Mouse (Mus musculus): ENCODE data around the gene Supt4a. TPM values are rescaled to one million over a fixed set of nuclear protein-coding genes. Genes with fewer than 3 reads are reported as not detected.

Gene Supt4a
- polyA plus RNA-seq, 1 experiment from 2014 or later: 160 TPM

DNA sequence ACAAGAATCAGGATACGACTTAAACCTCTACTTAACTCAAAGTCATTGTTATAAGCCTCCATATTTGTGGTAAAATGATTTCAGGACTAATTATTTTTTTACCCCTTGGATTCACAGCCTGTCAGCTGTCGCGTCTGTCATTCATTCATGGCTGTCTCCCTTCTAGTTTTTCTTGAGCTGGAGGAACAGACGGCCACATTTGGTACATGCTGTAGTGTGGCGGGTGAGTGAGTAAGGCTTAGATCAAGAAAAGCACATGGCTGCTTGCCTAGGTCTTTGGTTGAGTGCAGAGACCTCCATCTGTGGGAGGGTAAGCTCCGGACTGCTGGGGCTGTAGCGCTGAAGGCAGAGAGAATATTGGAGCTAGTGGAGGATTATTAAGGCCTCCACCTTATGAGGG, 10.4 kb downstream of the Supt4a start:
- H3K9ac ChIP-seq (replicated peaks): no peak overlapping the region
- no peaks in the 10 kb centered on the region for H3K4me1 ChIP-seq
- H3K36me3 ChIP-seq: peaks cover 24% of the 10 kb centered on the region
- ATAC-seq (replicated peaks): no peak
- H3K9me3 ChIP-seq: no peaks in the 10 kb centered on the region
- no peak overlapping the region for H3K4me2 ChIP-seq (replicated peaks)
- no peak overlapping the region for H3K27ac ChIP-seq (replicated peaks)
- 0 out of 2 replicates have a peak, but pooled peaks cover 3% of the 10 kb centered on the region for H3K27me3 ChIP-seq
- H3K4me3 ChIP-seq: no peak overlapping the region
- WGBS: 85% methylated on average over 7 of the region's 7 CpGs

- Histone ChIP-seq H3K9ac (replicated peaks) (no peak overlapping the region), H3K9me3 (no peaks in the 10 kb centered on the region), H3K27me3 (0 out of 2 replicates have a peak, but pooled peaks cover 3% of the 10 kb centered on the region), H3K27ac (replicated peaks) (no peak overlapping the region), H3K4me2 (replicated peaks) (no peak overlapping the region), H3K4me3 (no peak overlapping the region), H3K4me1 (no peaks in the 10 kb centered on the region), H3K36me3 (peaks cover 19% of the 10 kb centered on the region)
- ATAC-seq (replicated peaks): no peak
- WGBS: 44% methylated on average over 19 of the region's 19 CpGs
Observed at GRCm38 (mm10) chr11:87748132-87749119, 11.1 kb downstream of the Supt4a start.

GRCm38 (mm10) chr11:87749192-87750042, 12.1 kb downstream of the Supt4a start:
- Histone ChIP-seq H3K4me1 (no peaks in the 10 kb centered on the region), H3K4me3 (no peak overlapping the region), H3K9ac (replicated peaks) (no peak overlapping the region), H3K4me2 (replicated peaks) (no peak overlapping the region), H3K9me3 (no peaks in the 10 kb centered on the region), H3K27me3 (0 out of 2 replicates have a peak, but pooled peaks cover 3% of the 10 kb centered on the region), H3K27ac (replicated peaks) (no peak overlapping the region), H3K36me3 (peaks cover 10% of the 10 kb centered on the region)
- 73% methylated on average over 18 of the region's 18 CpGs for WGBS
- ATAC-seq (replicated peaks): no peak

DNA sequence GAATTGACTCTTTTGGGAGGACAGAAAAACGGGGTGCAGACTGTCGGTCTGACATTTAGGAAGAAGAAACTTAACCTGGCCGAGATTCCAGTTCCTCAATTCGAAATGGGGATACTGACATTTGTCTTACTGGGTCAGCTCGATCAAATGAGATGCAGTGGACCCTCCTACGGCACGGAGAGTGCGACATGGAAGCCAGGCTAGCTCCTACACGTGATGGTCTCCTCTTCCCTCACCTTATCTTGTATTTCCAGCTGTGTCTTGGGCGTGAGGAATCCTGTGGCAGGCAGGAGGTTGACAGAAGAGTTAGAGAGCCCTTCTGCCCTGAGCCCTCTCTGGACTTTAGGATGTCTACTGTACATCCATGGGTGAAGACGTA, 12.7 kb downstream of the Supt4a start:
- WGBS: 81% methylated on average over 11 of the region's 11 CpGs
- no peak overlapping the region for H3K4me2 ChIP-seq (replicated peaks)

GRCm38 (mm10) chr11:87750521-87750920, 13.2 kb downstream of the Supt4a start:
- no peak overlapping the region for H3K9ac ChIP-seq (replicated peaks)
- no peak overlapping the region for H3K4me2 ChIP-seq (replicated peaks)
- no peaks in the 10 kb centered on the region for H3K4me1 ChIP-seq
- no peak overlapping the region for H3K27ac ChIP-seq (replicated peaks)
- H3K36me3 ChIP-seq: no peaks in the 10 kb centered on the region; the same call in 1 of the 2 replicates
- H3K9me3 ChIP-seq: no peaks in the 10 kb centered on the region
- 0 out of 2 replicates have a peak, but pooled peaks cover 3% of the 10 kb centered on the region for H3K27me3 ChIP-seq
- no peak for ATAC-seq (replicated peaks)
- no peak overlapping the region for H3K4me3 ChIP-seq
- WGBS: 73% methylated on average over 3 of the region's 3 CpGs

More for the DNA sequence above, 12.7 kb downstream of the Supt4a start:
- no peaks in the 10 kb centered on the region for H3K4me1 ChIP-seq
- H3K9ac ChIP-seq (replicated peaks): no peak overlapping the region
- H3K27me3 ChIP-seq: 0 out of 2 replicates have a peak, but pooled peaks cover 3% of the 10 kb centered on the region
- H3K9me3 ChIP-seq: no peaks in the 10 kb centered on the region
- no peak for ATAC-seq (replicated peaks)
- H3K36me3 ChIP-seq: peaks cover 4% of the 10 kb centered on the region
- H3K4me3 ChIP-seq: no peak overlapping the region
- no peak overlapping the region for H3K27ac ChIP-seq (replicated peaks)

DNA sequence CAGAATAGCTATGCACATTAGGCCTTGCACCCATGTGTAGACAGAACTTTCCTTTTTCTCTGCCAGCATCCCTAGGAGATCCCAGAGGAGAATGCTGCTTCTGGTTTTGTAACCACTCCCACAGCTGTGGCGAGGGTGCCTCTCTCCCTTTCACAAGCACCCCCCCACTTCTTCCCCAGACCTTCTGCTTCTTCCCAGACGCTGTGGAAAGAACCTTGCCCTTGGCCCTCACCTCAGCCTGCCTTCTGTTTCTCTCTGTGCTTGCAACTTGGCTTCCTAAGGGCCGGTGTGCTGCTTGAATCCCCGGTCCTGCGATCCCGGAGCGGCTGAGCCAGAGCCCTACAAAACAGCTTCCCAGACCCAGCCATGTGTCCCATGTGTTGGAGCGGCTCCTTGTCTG, 13.7 kb downstream of the Supt4a start:
- Histone ChIP-seq H3K9ac (replicated peaks) (no peak overlapping the region), H3K4me1 (no peaks in the 10 kb centered on the region), H3K4me3 (no peak overlapping the region), H3K27ac (replicated peaks) (no peak overlapping the region), H3K4me2 (replicated peaks) (no peak overlapping the region), H3K36me3 (no peaks in the 10 kb centered on the region), H3K27me3 (0 out of 2 replicates have a peak, but pooled peaks cover 3% of the 10 kb centered on the region), H3K9me3 (no peaks in the 10 kb centered on the region)
- 85% methylated on average over 8 of the region's 8 CpGs for WGBS
- ATAC-seq (replicated peaks): no peak

- Histone ChIP-seq H3K9me3 (no peaks in the 10 kb centered on the region), H3K36me3 (no peaks in the 10 kb centered on the region), H3K4me2 (replicated peaks) (no peak overlapping the region), H3K27me3 (0 out of 2 replicates have a peak, but pooled peaks cover 3% of the 10 kb centered on the region), H3K9ac (replicated peaks) (no peak overlapping the region), H3K27ac (replicated peaks) (no peak overlapping the region), H3K4me3 (no peak overlapping the region), H3K4me1 (no peaks in the 10 kb centered on the region)
- ATAC-seq (replicated peaks): no peak
- WGBS: 68% methylated on average over 4 of the region's 4 CpGs
Observed at GRCm38 (mm10) chr11:87751491-87751966, 14.2 kb downstream of the Supt4a start.

DNA sequence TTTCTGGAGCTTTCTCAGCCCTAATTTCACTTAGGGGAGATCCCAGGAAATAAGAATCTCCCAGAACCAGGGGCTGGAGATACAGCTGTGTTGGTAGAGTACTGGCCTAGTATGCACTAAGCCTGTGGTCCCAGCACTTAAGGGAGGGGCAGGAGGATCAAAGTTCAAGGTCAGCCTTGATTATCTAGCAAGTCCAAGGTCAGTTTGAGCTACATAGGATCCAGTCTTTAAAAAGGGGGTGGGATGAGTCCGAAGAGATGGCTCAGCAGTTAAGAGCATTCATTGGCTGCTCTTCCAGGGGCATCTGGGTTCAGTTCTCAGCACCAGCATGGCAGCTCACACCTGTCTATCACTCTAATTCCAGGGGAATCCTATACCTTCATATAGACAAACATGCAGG, 15.0 kb downstream of the Supt4a start:
- no peak overlapping the region for H3K4me2 ChIP-seq (replicated peaks)
- no peak overlapping the region for H3K27ac ChIP-seq (replicated peaks)
- H3K9me3 ChIP-seq: no peaks in the 10 kb centered on the region
- H3K27me3 ChIP-seq: 0 out of 2 replicates have a peak, but pooled peaks cover 3% of the 10 kb centered on the region
- ATAC-seq (replicated peaks): no peak
- WGBS: 84% methylated on average over 1 of the region's 1 CpGs
- H3K4me1 ChIP-seq: no peaks in the 10 kb centered on the region
- H3K9ac ChIP-seq (replicated peaks): no peak overlapping the region
- no peak overlapping the region for H3K4me3 ChIP-seq
- no peaks in the 10 kb centered on the region for H3K36me3 ChIP-seq

DNA sequence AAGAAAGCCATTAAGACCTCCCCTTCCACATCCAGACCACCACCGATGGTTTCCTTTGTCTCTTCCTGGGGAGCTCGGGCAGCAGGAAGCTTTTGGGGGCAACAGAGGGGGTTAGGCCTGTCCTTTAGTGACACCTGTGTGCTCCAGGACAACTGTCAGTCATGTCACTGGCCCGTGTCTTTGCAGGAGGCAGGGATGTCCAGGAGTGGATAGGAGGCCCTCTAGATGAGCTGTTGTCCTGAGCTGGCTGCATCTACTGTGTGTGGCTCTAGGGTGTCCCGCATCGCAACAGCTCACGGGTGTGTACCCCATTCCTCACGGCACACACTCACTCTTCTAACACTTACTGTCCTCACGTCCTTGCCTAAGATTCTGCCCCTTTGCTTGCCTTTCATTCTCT, 15.9 kb downstream of the Supt4a start:
- Histone ChIP-seq H3K4me2 (replicated peaks) (no peak overlapping the region), H3K36me3 (no peaks in the 10 kb centered on the region), H3K9me3 (no peaks in the 10 kb centered on the region), H3K9ac (replicated peaks) (no peak overlapping the region), H3K4me3 (no peak overlapping the region), H3K27ac (replicated peaks) (no peak overlapping the region), H3K4me1 (no peaks in the 10 kb centered on the region), H3K27me3 (0 out of 2 replicates have a peak, but pooled peaks cover 3% of the 10 kb centered on the region)
- no peak for ATAC-seq (replicated peaks)
- 82% methylated on average over 8 of the region's 8 CpGs for WGBS

- Histone ChIP-seq H3K36me3 (no peaks in the 10 kb centered on the region), H3K9me3 (no peaks in the 10 kb centered on the region), H3K4me3 (no peak overlapping the region), H3K27me3 (0 out of 2 replicates have a peak, but pooled peaks cover 3% of the 10 kb centered on the region), H3K9ac (replicated peaks) (no peak overlapping the region), H3K27ac (replicated peaks) (no peak overlapping the region), H3K4me1 (no peaks in the 10 kb centered on the region), H3K4me2 (replicated peaks) (no peak overlapping the region)
- no peak for ATAC-seq (replicated peaks)
- WGBS: 87% methylated on average over 5 of the region's 5 CpGs
Observed at GRCm38 (mm10) chr11:87753891-87754501, 16.6 kb downstream of the Supt4a start.

DNA sequence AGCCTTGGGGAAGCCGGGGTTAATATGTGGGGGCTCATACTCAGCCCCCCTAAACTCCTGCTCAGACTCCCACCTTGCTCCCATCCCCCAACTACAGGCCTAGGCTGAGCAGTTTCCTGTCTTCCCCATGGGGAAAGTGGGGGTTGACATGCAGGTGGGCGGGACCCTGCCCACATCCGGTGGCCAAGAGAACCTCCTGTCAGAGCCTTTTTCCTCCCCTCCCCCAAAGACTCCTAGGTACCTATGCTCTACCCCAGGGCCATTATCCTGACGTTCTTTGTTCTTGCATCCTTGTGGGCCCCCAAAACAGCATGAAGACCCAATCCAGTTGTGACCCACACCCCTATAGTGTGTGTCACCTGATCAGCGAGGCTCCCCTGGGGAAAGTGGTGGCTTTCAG, 17.3 kb downstream of the Supt4a start:
- H3K4me1 ChIP-seq: no peaks in the 10 kb centered on the region; the same call in 1 of the 2 replicates
- H3K27ac ChIP-seq (replicated peaks): no peak overlapping the region
- H3K4me2 ChIP-seq (replicated peaks): no peak overlapping the region
- no peak overlapping the region for H3K9ac ChIP-seq (replicated peaks)
- H3K9me3 ChIP-seq: no peaks in the 10 kb centered on the region
- H3K36me3 ChIP-seq: no peaks in the 10 kb centered on the region
- WGBS: 69% methylated on average over 5 of the region's 5 CpGs
- ATAC-seq (replicated peaks): no peak
- H3K27me3 ChIP-seq: no peaks in the 10 kb centered on the region
- no peak overlapping the region for H3K4me3 ChIP-seq

Measured in forebrain, embryonic 15.5 days (tissue).